Mouse (Mus musculus) forebrain, postnatal 0 days (tissue): ENCODE measurements at regions not wholly inside any gene's neighbourhood (a gene's known extent, or its start where the extent isn't known, plus 50 kb on each side); places are given as distances from the start of the nearest gene placed in this dataset.

Experiments used
- ATAC-seq: fragments of 200-750 bp; cut with Nextera tagmentation; 2 replicates; pipeline ENCODE4 v1.8.0; 2017; ENCODE audit warnings: mild to moderate bottlenecking, moderate library complexity
- DNase-seq: peaks from one replicate; pipeline ENCODE4 v3.0.0-alpha.2; 2015
- H3K27ac ChIP-seq: fragments of 300-500 bp; sonication (generic); 2 replicates; pipeline ENCODE4 v1.5.1; 2014; ENCODE audit warnings: low read depth, mild to moderate bottlenecking, antibody characterized with exemption, low read length, moderate library complexity, mixed read lengths
- H3K27me3 ChIP-seq: fragments of 300-500 bp; sonication (generic); 2 replicates; pipeline ENCODE4 v1.6.1; 2014; ENCODE audit warnings: mild to moderate bottlenecking, low read length, mixed read lengths; ENCODE audit not compliant: insufficient read depth
- H3K36me3 ChIP-seq: fragments of 300-500 bp; sonication (generic); 2 replicates; pipeline ENCODE4 v1.6.1; 2014; ENCODE audit warnings: mild to moderate bottlenecking, moderate library complexity; ENCODE audit not compliant: insufficient read depth
- H3K4me1 ChIP-seq: fragments of 300-500 bp; sonication (generic); 2 replicates; pipeline ENCODE4 v1.6.1; 2014; ENCODE audit warnings: antibody characterized with exemption; ENCODE audit not compliant: insufficient read depth
- H3K4me2 ChIP-seq: fragments of 300-500 bp; sonication (generic); 2 replicates; pipeline ENCODE4 v1.6.1; 2014; ENCODE audit warnings: low read depth, mild to moderate bottlenecking, moderate library complexity
- H3K4me3 ChIP-seq: fragments of 300-500 bp; sonication (generic); 2 replicates; pipeline ENCODE4 v1.5.1; 2014; ENCODE audit warnings: low read depth, low read length, mixed read lengths
- H3K9ac ChIP-seq: fragments of 300-500 bp; sonication (generic); 2 replicates; pipeline ENCODE4 v1.6.1; 2014; ENCODE audit warnings: mild to moderate bottlenecking
- H3K9me3 ChIP-seq: fragments of 300-500 bp; sonication (generic); 2 replicates; pipeline ENCODE4 v1.6.1; 2016; ENCODE audit warnings: low read length
- CTCF ChIP-seq: sonication (generic); IDR thresholded peaks from 2 replicates; pipeline ENCODE4 v1.5.1; 2016; ENCODE audit warnings: antibody characterized with exemption, control low read depth, low read depth
- WGBS: fragments of 180-500 bp; shearing (Covaris S2); extraction: QIAGEN DNeasy Blood & Tissue Kit; methylation state at CpG from one replicate; pipeline ENCODE4 v1.1.7; 2014; 5-methylcytosine and 5-hydroxymethylcytosine counted together

GRCm38 (mm10) chr3:60138319-60138718 lies 56.6 kb downstream of the Sucnr1 start:
- Histone ChIP-seq H3K9ac (no peak overlapping the region), H3K4me3 (no peak overlapping the region), H3K4me1 (no peaks in the 10 kb centered on the region), H3K9me3 (no peaks in the 10 kb centered on the region), H3K27ac (no peak overlapping the region), H3K36me3 (no peaks in the 10 kb centered on the region), H3K4me2 (no peak overlapping the region), H3K27me3 (no peaks in the 10 kb centered on the region)
- DNase-seq = no peak
- no peak for TF ChIP-seq CTCF
- ATAC-seq = no peak
- 88% methylated on average over 3 of the region's 3 CpGs for WGBS

- 79% methylated on average over 3 of the region's 3 CpGs for WGBS
- no peak overlapping the region for H3K4me3 ChIP-seq
- no peaks in the 10 kb centered on the region for H3K4me1 ChIP-seq
- H3K9ac ChIP-seq = no peak overlapping the region
- no peak overlapping the region for H3K4me2 ChIP-seq
- H3K9me3 ChIP-seq = no peaks in the 10 kb centered on the region
- H3K27me3 ChIP-seq = no peaks in the 10 kb centered on the region
- no peak for DNase-seq
- ATAC-seq = no peak
- no peak for TF ChIP-seq CTCF
- no peaks in the 10 kb centered on the region for H3K36me3 ChIP-seq
- no peak overlapping the region for H3K27ac ChIP-seq
These were observed 78.2 kb downstream of the Sucnr1 start for GRCm38 (mm10) chr3:60159865-60160264.

- DNase-seq = no peak
- Histone ChIP-seq H3K4me3 (no peak overlapping the region), H3K9me3 (no peaks in the 10 kb centered on the region), H3K9ac (no peak overlapping the region), H3K4me2 (no peak overlapping the region), H3K4me1 (no peaks in the 10 kb centered on the region), H3K36me3 (no peaks in the 10 kb centered on the region), H3K27me3 (no peaks in the 10 kb centered on the region), H3K27ac (no peak overlapping the region)
- no peak for TF ChIP-seq CTCF
- WGBS = 72% methylated on average over 3 of the region's 3 CpGs
- ATAC-seq = peak; percentile 59
These were observed 86.0 kb downstream of the Sucnr1 start for GRCm38 (mm10) chr3:60167633-60168032.

GRCm38 (mm10) chr3:60168135-60168926 lies 86.7 kb downstream of the Sucnr1 start:
- H3K9ac ChIP-seq = no peak overlapping the region
- no peak overlapping the region for H3K4me3 ChIP-seq
- no peaks in the 10 kb centered on the region for H3K36me3 ChIP-seq
- H3K9me3 ChIP-seq = no peaks in the 10 kb centered on the region
- no peaks in the 10 kb centered on the region for H3K4me1 ChIP-seq
- no peak overlapping the region for H3K27ac ChIP-seq
- ATAC-seq (peak; percentile 96), DNase-seq (peak; percentile 49)
- no peak for TF ChIP-seq CTCF
- H3K4me2 ChIP-seq = no peak overlapping the region
- H3K27me3 ChIP-seq = no peaks in the 10 kb centered on the region
- WGBS = 16% methylated on average over 2 of the region's 2 CpGs

- no peak overlapping the region for H3K27ac ChIP-seq
- no peak overlapping the region for H3K4me2 ChIP-seq
- H3K4me3 ChIP-seq = no peak overlapping the region
- DNase-seq = no peak
- no peak for ATAC-seq
- TF ChIP-seq CTCF = no peak
- no peaks in the 10 kb centered on the region for H3K4me1 ChIP-seq
- H3K36me3 ChIP-seq = no peaks in the 10 kb centered on the region
- H3K9ac ChIP-seq = no peak overlapping the region
- no peaks in the 10 kb centered on the region for H3K27me3 ChIP-seq
- no peaks in the 10 kb centered on the region for H3K9me3 ChIP-seq
These were observed 87.9 kb downstream of the Sucnr1 start for GRCm38 (mm10) chr3:60169606-60170005.

GRCm38 (mm10) chr3:60184481-60184880 lies 102.8 kb downstream of the Sucnr1 start:
- H3K4me3 ChIP-seq = no peak overlapping the region
- H3K4me1 ChIP-seq = no peaks in the 10 kb centered on the region
- H3K27me3 ChIP-seq = no peaks in the 10 kb centered on the region
- H3K9me3 ChIP-seq = no peaks in the 10 kb centered on the region
- ATAC-seq = no peak
- H3K4me2 ChIP-seq = no peak overlapping the region
- 94% methylated on average over 2 of the region's 2 CpGs for WGBS
- H3K9ac ChIP-seq = no peak overlapping the region
- no peaks in the 10 kb centered on the region for H3K36me3 ChIP-seq
- DNase-seq = no peak
- H3K27ac ChIP-seq = no peak overlapping the region
- TF ChIP-seq CTCF = no peak

GRCm38 (mm10) chr3:60196031-60196430 lies 114.4 kb downstream of the Sucnr1 start:
- no peak overlapping the region for H3K9ac ChIP-seq
- no peak overlapping the region for H3K4me2 ChIP-seq
- ATAC-seq = no peak
- no peak overlapping the region for H3K4me3 ChIP-seq
- TF ChIP-seq CTCF = no peak
- WGBS = 92% methylated on average over 3 of the region's 3 CpGs
- H3K4me1 ChIP-seq = no peaks in the 10 kb centered on the region
- H3K9me3 ChIP-seq = no peaks in the 10 kb centered on the region
- no peak overlapping the region for H3K27ac ChIP-seq
- H3K27me3 ChIP-seq = no peaks in the 10 kb centered on the region
- no peak for DNase-seq
- H3K36me3 ChIP-seq = no peaks in the 10 kb centered on the region

- TF ChIP-seq CTCF = no peak
- Histone ChIP-seq H3K27ac (no peak overlapping the region), H3K36me3 (no peaks in the 10 kb centered on the region), H3K9ac (no peak overlapping the region), H3K9me3 (no peaks in the 10 kb centered on the region), H3K4me3 (no peak overlapping the region), H3K4me2 (no peak overlapping the region), H3K4me1 (no peaks in the 10 kb centered on the region), H3K27me3 (no peaks in the 10 kb centered on the region)
- DNase-seq (no peak), ATAC-seq (no peak)
- WGBS = 81% methylated on average over 1 of the region's 1 CpGs
These were observed 126.3 kb downstream of the Sucnr1 start for GRCm38 (mm10) chr3:60207936-60208335.
